Mouse (Mus musculus) neural tube, embryonic 12.5 days (tissue): Measurements from ENCODE around the gene Mydgf. TPM values are rescaled to one million over a fixed set of nuclear protein-coding genes. Genes with fewer than 3 reads are reported as not detected.

Experiments used
- microRNA-seq: library from miRNA; unstranded; fragments of <30 nt; microRNA quantifications from one replicate; pipeline ENCODE4, GENCODE M21; 2017
- polyA plus RNA-seq: library from polyadenylated mRNA; unstranded; fragments of >200 nt; fragmentation: Nextera tagmentation; extraction: Ambion mirVana; gene quantifications from 2 replicates; pipeline ENCODE4 v1.2.1, GENCODE M21; 2016

The Mydgf gene
- polyA plus RNA-seq, 1 experiment from 2014 or later: 65.9 TPM

Small RNAs within 50 kb of the gene (microRNA-seq; reads per million reads assigned to microRNA genes)
- not detected for gene Gm44397

Other genes with a start within 250 kb of the Mydgf start
- 6.0 and 6.1 TPM in 2 replicates for gene Zfp119b, start 234.4 kb downstream of the Mydgf start, polyA plus RNA-seq
- 2.3 and 2.8 TPM in 2 replicates for gene Ebi3, start 231.3 kb downstream of the Mydgf start, polyA plus RNA-seq
- gene Yju2, start 224.8 kb downstream of the Mydgf start, polyA plus RNA-seq: 24.2 and 27.1 TPM in 2 replicates
- gene Shd, start 213.5 kb downstream of the Mydgf start, polyA plus RNA-seq: 136 and 143 TPM in 2 replicates
- 114 and 123 TPM in 2 replicates for gene Fsd1, start 197.4 kb downstream of the Mydgf start, polyA plus RNA-seq
- 5.9 and 7.2 TPM in 2 replicates for gene Stap2, start 178.3 kb downstream of the Mydgf start, polyA plus RNA-seq
- gene Mpnd, start 178.2 kb downstream of the Mydgf start, polyA plus RNA-seq: 209 and 214 TPM in 2 replicates
- 134 TPM in 2 replicates for gene Sh3gl1, start 147.3 kb downstream of the Mydgf start, polyA plus RNA-seq
- gene Chaf1a, start 143.5 kb downstream of the Mydgf start, polyA plus RNA-seq: 25.3 and 29.6 TPM in 2 replicates
- 61.0 and 63.8 TPM in 2 replicates for gene Ubxn6, start 108.9 kb downstream of the Mydgf start, polyA plus RNA-seq
- 166 and 173 TPM in 2 replicates for gene Hdgfl2, start 104.3 kb downstream of the Mydgf start, polyA plus RNA-seq
- gene Plin4, start 74.1 kb downstream of the Mydgf start, polyA plus RNA-seq: 0.05 and 0.10 TPM in 2 replicates
- 0.30 and 0.38 TPM in 2 replicates for gene Plin5, start 66.3 kb downstream of the Mydgf start, polyA plus RNA-seq
- gene Lrg1, start 61.9 kb downstream of the Mydgf start, polyA plus RNA-seq: 0.14 TPM in 1 of 2 replicates, not detected in the other
- gene Sema6b, start 43.6 kb downstream of the Mydgf start, polyA plus RNA-seq: 12.5 and 13.0 TPM in 2 replicates
- 8.9 and 9.8 TPM in 2 replicates for gene Tnfaip8l1, start 21.4 kb downstream of the Mydgf start, polyA plus RNA-seq
- gene Dpp9, start 35.0 kb upstream of the Mydgf start, polyA plus RNA-seq: 35.0 and 35.1 TPM in 2 replicates
- gene Fem1a, start 72.9 kb upstream of the Mydgf start, polyA plus RNA-seq: 19.9 and 20.6 TPM in 2 replicates
- 1.5 and 2.0 TPM in 2 replicates for gene Ticam1, start 92.9 kb upstream of the Mydgf start, polyA plus RNA-seq
- 29.0 and 31.7 TPM in 2 replicates for gene Plin3, start 109.0 kb upstream of the Mydgf start, polyA plus RNA-seq
- gene Arrdc5, start 116.4 kb upstream of the Mydgf start, polyA plus RNA-seq: not detected in 2 replicates
- gene Uhrf1, start 119.4 kb upstream of the Mydgf start, polyA plus RNA-seq: 94.7 and 95.2 TPM in 2 replicates
- 86.1 and 86.7 TPM in 2 replicates for gene Kdm4b, start 142.1 kb upstream of the Mydgf start, polyA plus RNA-seq